Mouse (Mus musculus) cerebral cortex, adult 2 months (tissue): ENCODE data around the gene Ctr9.

ENCODE experiments used
- WGBS: fragments of 180-500 bp; shearing (Covaris S2); methylation state at CpG from one replicate; pipeline ENCODE4 v1.1.7; 2018; 5-methylcytosine and 5-hydroxymethylcytosine counted together

The Ctr9 gene

DNA sequence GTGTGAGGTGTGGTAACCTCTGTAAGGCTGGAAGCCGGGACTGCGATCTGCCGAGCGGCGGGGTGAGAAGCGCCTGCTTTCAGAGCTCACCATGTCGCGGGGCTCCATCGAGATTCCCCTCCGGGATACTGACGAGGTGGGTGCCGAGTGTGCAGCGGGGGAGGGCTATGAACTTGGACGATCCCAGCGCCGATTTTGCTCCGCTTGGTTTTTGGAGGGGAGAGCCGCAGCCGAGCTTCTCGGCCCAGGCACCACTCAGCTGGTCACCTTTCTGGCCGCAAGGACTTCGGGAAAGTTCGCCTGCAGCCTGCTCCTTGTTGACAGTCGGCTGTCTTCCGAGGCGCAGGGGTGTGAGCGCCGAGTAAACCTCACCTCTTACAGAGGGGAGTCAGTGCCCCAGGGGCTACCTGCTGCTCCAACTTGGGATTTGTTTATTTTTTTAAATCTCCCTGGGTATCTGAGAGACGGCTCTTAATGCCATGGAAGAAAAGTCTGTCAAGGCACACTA lies 349 bp downstream of the Ctr9 start:
- WGBS: under 1% methylated on average over 29 of the region's 29 CpGs

DNA sequence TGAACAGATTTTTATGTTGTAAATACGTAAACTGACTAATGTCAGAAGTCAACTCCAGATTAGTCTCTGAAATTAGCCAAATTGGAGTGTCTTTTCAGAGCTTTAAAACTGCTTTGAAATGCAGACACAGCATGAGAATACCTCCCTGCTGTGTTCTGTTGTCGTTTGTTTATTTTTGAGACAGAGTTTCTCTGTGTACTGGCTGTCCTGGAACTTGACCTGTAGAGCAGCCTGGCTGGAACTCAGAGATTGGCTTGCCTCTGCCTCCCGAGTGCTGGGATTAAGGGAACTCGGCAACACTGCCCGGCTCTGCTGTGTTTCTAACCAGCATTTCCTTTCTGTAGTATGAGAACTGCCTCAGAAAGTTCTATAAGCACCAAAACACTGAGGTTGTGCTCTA lies 20.2 kb downstream of the Ctr9 start:
- 84% methylated on average over 5 of the region's 5 CpGs for WGBS

GRCm38 (mm10) chr7:111049652-111050421 lies 21.1 kb downstream of the Ctr9 start:
- WGBS: 50% methylated on average over 6 of the region's 6 CpGs

GRCm38 (mm10) chr7:111055221-111055620 lies 26.5 kb downstream of the Ctr9 start:
- WGBS: 86% methylated on average over 19 of the region's 19 CpGs

DNA sequence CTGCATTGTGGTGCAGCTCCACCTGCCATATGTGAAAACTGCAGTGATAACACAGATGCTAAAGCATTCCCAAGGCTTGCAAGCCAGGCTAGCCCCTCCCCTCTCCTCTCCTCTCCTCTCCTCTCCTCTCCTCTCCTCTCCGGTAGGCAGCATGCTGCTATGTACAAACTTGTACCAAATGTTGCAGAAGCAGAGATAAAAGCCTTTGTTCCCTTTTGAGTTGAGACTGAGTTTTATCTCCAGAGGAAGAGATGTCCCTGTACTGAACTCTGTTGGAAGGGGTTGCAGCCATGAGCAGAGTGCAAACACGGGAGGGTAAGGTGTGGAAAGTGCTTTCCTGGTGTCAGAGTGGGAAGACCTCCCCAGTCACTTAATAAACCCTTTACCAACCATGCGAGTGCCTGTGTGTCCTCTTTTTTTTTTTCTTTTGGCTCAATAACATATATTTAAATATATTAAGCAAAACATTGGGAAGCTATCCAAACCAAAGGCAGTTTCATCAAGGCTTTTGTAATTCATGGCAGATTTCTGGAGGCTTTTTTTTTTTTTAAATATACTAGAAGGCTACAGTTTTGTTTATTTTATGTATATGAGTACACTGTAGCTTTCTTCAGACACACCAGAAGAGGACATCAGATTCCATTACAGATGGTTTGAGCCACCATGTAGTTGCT lies 27.4 kb downstream of the Ctr9 start:
- 55% methylated on average over 3 of the region's 3 CpGs for WGBS

DNA sequence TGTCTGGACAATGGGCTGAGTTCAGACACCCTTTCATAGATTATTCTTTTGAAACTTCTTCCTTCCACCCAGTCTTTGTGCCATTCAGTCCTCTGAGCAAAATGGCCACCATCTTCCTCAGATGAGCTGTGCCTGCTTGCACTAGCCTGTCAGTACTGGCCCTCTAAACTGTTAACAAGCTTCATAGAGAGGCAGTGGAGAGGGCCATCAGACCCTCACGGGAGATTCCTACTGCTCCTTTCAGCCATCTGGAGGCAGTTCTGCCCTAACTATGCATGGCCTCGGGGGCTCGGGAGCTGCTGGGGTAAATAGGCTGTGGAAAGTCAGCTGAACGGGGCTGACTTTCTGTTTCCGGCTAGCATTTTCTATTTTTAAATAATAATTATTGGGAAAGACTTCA lies 30.8 kb downstream of the Ctr9 start:
- 78% methylated on average over 5 of the region's 5 CpGs for WGBS

- WGBS: 82% methylated on average over 1 of the region's 1 CpGs
These were observed 34.2 kb downstream of the Ctr9 start for GRCm38 (mm10) chr7:111062971-111063370.

DNA sequence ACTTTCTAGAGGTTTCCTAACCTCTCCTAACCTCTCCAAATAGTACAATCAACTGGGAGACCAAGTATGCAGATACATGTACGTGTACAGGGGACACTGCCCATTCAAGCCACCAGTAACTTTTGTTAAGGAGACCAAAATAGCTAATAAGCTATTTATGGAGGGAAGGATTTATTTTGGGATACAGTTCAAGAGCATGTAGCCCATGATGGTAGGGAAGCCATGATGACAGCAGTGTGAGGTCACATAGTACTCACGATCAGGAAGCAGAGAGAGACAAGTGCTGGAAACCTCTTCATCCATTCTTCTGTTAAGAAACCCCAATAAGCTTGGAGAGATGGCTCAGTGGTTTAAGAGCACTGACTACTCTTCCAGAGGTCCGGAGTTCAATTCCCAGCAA lies 39.4 kb downstream of the Ctr9 start:
- 96% methylated on average over 3 of the region's 3 CpGs for WGBS

DNA sequence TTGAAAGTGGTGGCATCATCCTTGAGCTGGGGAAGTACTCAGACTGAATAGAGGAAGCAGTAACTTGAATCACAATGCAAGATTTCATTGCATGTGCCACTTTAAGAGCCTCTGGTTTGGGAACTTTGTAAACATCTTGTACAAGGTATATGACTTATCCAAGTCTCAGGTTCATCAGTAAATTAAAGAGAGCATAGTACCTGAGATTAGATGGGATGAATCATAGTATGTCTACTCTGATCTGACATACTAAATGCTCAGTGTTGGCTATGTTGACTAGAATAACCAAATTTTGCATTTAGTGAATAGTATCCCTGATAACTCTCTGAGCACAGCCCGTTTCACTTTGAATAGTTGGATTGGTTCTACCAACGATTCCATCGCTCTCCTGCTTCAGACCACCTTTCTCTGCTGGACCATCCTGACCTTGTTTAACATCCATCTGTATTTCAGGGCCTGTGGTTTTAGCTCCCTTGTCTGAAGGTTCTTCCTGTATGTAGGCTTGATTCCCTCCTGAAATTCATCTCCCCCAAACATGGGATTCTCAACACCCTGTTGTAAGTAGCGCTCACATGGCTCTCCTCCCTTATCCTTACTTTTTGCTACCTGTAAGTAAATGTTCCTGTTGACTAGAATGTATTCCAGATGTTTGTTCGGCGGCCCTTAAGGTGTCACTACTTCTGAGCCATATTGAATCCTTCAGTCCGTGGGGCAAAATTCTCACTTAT lies 40.9 kb downstream of the Ctr9 start:
- 87% methylated on average over 7 of the region's 7 CpGs for WGBS

- WGBS: 92% methylated on average over 2 of the region's 2 CpGs
These were observed 41.4 kb downstream of the Ctr9 start for GRCm38 (mm10) chr7:111070167-111070496.

DNA sequence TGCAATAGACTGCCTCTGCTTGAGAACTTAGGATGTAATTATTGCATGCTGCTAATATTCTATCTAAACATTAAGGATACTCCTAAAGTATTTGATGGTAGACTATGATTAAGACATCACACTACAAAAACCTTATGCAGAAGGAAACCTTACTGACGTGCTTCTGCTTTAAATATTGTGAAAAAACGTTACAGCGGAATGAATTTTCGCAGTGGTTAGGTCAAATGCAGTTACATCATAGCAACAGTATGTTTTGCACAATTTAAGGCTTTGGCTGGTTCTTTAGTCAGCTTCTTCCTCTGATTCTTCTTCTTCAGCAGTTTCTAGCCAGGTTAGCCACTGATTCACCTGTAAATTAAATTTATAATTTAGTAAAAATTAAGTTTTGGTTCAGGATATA lies 43.7 kb downstream of the Ctr9 start:
- WGBS: 76% methylated on average over 4 of the region's 4 CpGs

DNA sequence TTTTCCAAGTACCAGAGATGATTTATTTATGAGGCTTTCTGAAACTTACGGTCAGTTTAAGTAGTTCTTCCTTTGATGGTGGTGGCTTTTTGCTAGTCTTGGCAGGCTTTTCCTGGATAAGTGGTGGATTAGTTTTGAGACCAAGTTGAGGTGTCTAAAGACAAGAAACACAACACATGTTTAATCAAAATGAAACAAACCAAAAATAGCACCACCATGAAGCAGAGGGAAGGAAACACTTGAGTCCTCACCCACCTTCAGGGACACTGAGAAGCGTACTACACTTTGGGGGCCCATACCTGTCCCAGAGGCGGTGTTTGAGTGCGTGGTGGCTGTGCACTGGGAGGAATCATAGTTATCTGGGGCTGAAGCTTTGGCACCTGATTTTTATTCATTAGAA lies 46.5 kb downstream of the Ctr9 start:
- WGBS: 76% methylated on average over 4 of the region's 4 CpGs

- 92% methylated on average over 4 of the region's 4 CpGs for WGBS
These were observed 49.5 kb downstream of the Ctr9 start for GRCm38 (mm10) chr7:111078271-111078670.

- WGBS: 67% methylated on average over 8 of the region's 8 CpGs
These were observed 51.3 kb downstream of the Ctr9 start for GRCm38 (mm10) chr7:111080026-111080425.

DNA sequence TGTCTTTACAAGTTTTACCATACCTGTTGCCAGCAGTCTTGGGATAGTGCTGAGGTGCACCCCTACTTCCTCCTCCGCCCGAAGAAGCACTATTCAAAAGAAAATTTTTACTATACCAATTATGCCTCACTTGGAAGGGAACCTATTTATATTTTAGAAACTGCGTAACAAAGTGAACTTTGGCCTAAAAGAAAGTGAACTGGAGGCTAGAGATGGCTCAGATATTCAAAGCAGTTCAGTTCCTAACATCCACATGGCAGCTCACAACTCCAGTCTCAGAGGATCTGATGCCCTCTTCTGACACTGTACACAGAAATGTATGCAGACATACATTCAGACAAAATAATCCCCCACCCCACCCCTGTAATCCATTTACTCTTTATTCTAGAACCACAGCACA lies 52.1 kb downstream of the Ctr9 start:
- WGBS: 66% methylated on average over 3 of the region's 3 CpGs

GRCm38 (mm10) chr7:111082043-111082821 lies 53.5 kb downstream of the Ctr9 start:
- under 1% methylated on average over 83 of the region's 83 CpGs for WGBS

DNA sequence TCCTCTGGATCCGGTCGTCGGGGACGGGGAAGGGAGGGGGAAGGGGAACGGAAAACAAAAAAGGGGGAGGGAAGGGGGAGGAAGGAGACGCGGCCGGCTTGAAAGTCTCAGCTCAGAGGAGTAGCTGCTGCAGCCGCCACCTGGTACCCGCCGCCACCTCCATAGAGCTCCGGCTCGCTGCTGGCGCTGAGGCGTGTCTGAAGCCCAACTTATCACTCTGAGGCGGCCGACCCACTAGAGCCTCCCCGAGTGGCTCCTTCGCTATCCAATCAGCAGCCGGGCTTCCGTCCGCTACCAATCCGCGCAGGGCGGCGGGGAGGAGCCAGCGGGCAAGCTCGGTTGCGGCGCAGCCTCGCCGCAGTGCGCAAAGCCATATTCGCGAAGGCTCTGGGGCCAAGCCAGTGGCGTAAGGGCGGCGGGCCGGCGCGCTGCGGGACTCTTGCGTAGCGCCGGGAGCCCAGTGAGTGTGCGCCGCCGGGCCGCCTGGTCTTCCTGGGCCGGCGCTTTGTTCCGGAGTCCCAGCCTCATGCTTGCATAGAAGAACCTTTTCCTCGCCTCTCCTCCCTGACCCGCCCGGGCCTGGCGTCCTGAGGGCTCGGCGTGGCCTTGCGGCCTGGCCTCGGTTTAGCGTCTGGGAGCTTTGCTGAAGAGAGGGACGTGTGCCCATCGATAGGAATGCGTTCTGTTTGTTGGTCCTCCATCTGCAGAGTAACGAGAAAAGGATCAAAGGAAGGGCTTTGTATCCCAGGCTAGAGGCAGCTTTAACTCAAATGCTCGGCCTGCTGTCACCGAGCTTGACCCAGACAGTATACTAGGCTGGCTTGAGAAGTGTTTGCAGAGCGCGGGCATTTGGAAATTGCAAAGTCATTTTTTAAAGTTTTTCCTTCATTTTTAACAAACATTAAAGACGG lies 54.3 kb downstream of the Ctr9 start, which contains the start of gene Eif4g2:
Gene Eif4g2, minus strand, starts transcription at position 209 of the 911 bp plus-strand sequence.
- under 1% methylated on average over 70 of the region's 70 CpGs for WGBS

GRCm38 (mm10) chr7:111083733-111084120 lies 55.0 kb downstream of the Ctr9 start:
- 3% methylated on average over 4 of the region's 4 CpGs for WGBS

- WGBS: 31% methylated on average over 2 of the region's 2 CpGs
These were observed 55.7 kb downstream of the Ctr9 start for GRCm38 (mm10) chr7:111084443-111084842.

DNA sequence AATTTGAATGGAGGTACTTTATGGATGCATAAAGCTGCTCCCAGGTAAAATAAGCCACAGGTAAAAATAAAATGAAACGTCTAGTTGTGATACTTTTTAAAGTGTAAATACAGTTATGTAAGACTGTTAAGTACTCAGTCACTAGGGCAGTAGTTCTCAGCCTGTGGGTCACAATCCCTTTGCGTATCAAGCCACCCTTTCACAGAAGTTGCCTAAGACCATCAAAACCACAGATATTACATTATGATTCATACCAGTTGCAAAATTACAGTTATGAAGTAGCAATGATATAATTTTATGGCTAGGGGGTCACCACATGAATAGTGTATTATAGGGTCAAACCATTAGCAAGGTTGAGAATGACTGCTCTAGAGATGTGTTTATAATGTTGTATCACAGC lies 66.4 kb downstream of the Ctr9 start:
- 88% methylated on average over 2 of the region's 2 CpGs for WGBS

DNA sequence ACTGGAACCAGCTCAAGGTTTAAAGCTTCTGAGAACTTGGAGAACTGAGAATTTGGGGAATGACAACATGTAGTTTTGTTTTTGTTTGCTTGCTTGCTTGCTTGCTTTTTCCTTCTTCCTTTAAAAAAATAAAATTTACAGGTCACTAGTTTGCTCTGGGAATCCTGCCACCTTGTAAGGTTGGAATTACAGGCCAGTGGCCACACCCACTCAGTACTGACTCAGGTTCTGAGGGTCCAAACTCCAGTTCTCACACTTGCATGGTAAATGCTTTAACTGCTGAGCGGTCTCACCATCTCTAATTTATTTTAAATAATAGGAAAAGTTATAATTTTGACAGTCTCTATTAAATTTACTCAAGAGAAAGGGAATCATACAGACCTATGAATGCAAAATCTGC lies 69.4 kb downstream of the Ctr9 start:
- WGBS: 98% methylated on average over 1 of the region's 1 CpGs
